Mouse (Mus musculus) embryonic facial prominence, embryonic 14.5 days (tissue): ENCODE data around the gene Ctns. TPM values are rescaled to one million over a fixed set of nuclear protein-coding genes. Genes with fewer than 3 reads are reported as not detected.
A peak's percentile ranks its signal among the peaks of the same experiment; 100 is the strongest.

ENCODE experiments used
- ATAC-seq: fragments of 200-750 bp; cut with Nextera tagmentation; 2 replicates; pipeline ENCODE4 v1.8.0; 2017; ENCODE audit warnings: low read depth, moderate number of reproducible peaks, moderate TSS enrichment
- DNase-seq: peaks from one replicate; pipeline ENCODE4 v3.0.0-alpha.2; 2015; ENCODE audit warnings: low spot score
- H3K27ac ChIP-seq: fragments of 300-500 bp; sonication (generic); replicated peaks from 2 replicates; pipeline ENCODE4 v1.5.1; 2014; ENCODE audit warnings: low read depth, mild to moderate bottlenecking, low read length, moderate library complexity
- H3K27me3 ChIP-seq: fragments of 300-500 bp; sonication (generic); replicated peaks from 2 replicates; pipeline ENCODE4 v1.6.1; 2014; ENCODE audit warnings: low read length; ENCODE audit not compliant: control insufficient read depth, insufficient read depth
- H3K36me3 ChIP-seq: fragments of 300-500 bp; sonication (generic); 2 replicates; pipeline ENCODE4 v1.6.1; 2014; ENCODE audit warnings: low read length, mixed read lengths; ENCODE audit not compliant: control insufficient read depth, insufficient read depth
- H3K4me1 ChIP-seq: fragments of 300-500 bp; sonication (generic); 2 replicates; pipeline ENCODE4 v1.6.1; 2014; ENCODE audit warnings: antibody characterized with exemption, low read length; ENCODE audit not compliant: control insufficient read depth, insufficient read depth
- H3K4me2 ChIP-seq: fragments of 300-500 bp; sonication (generic); 2 replicates; pipeline ENCODE4 v1.6.1; 2014; ENCODE audit warnings: low read depth, mild to moderate bottlenecking, low read length, moderate library complexity, mixed read lengths
- H3K4me3 ChIP-seq: fragments of 300-500 bp; sonication (generic); 2 replicates; pipeline ENCODE4 v1.5.1; 2014; ENCODE audit warnings: low read depth, mild to moderate bottlenecking, low read length
- H3K9ac ChIP-seq: fragments of 300-500 bp; sonication (generic); 2 replicates; pipeline ENCODE4 v1.6.1; 2014; ENCODE audit warnings: low read depth, mild to moderate bottlenecking, low read length, moderate library complexity, mixed read lengths
- H3K9me3 ChIP-seq: fragments of 300-500 bp; sonication (generic); 2 replicates; pipeline ENCODE4 v1.6.1; 2016; ENCODE audit warnings: low read length; ENCODE audit not compliant: control insufficient read depth
- WGBS: fragments of 180-500 bp; shearing (Covaris S2); extraction: QIAGEN DNeasy Blood & Tissue Kit; methylation state at CpG from one replicate; pipeline ENCODE4 v1.1.7; 2014; 5-methylcytosine and 5-hydroxymethylcytosine counted together
- polyA plus RNA-seq: library from polyadenylated mRNA; unstranded; fragments of >200 nt; fragmentation: Nextera tagmentation; extraction: Ambion mirVana; gene quantifications from 2 replicates; pipeline ENCODE4 v1.2.1, GENCODE M21; 2014

Ctns gene
- polyA plus RNA-seq, 1 experiment from 2014 or later: 18.8 TPM

- Histone ChIP-seq H3K36me3 (no peaks in the 10 kb centered on the region), H3K27ac (no peak overlapping the region), H3K9me3 (no peaks in the 10 kb centered on the region), H3K4me3 (no peak overlapping the region), H3K4me1 (no peaks in the 10 kb centered on the region), H3K4me2 (no peak overlapping the region), H3K9ac (no peak overlapping the region), H3K27me3 (no peaks in the 10 kb centered on the region)
- DNase-seq: no peak
- ATAC-seq: no peak
- 84% methylated on average over 8 of the region's 8 CpGs for WGBS
These were observed 5.1 kb upstream of the Ctns start for GRCm38 (mm10) chr11:73203895-73204294.

- no peak for DNase-seq
- Histone ChIP-seq H3K27ac (no peak overlapping the region), H3K36me3 (no peaks in the 10 kb centered on the region), H3K4me1 (0 out of 2 replicates have a peak, but pooled peaks cover 3% of the 10 kb centered on the region), H3K9me3 (no peaks in the 10 kb centered on the region), H3K9ac (no peak overlapping the region), H3K4me2 (no peak overlapping the region), H3K27me3 (no peaks in the 10 kb centered on the region), H3K4me3 (no peak overlapping the region)
- no peak for ATAC-seq
- 32% methylated on average over 4 of the region's 4 CpGs for WGBS
These were observed 2.8 kb upstream of the Ctns start for GRCm38 (mm10) chr11:73201597-73201996.

GRCm38 (mm10) chr11:73201021-73201420 lies 2.2 kb upstream of the Ctns start:
- 47% methylated on average over 2 of the region's 2 CpGs for WGBS
- Histone ChIP-seq H3K27ac (no peak overlapping the region), H3K4me3 (no peak overlapping the region), H3K27me3 (no peaks in the 10 kb centered on the region), H3K36me3 (no peaks in the 10 kb centered on the region), H3K9ac (no peak overlapping the region), H3K4me1 (0 out of 2 replicates have a peak, but pooled peaks cover 3% of the 10 kb centered on the region), H3K9me3 (no peaks in the 10 kb centered on the region), H3K4me2 (no peak overlapping the region)
- ATAC-seq (no peak), DNase-seq (no peak)

- Histone ChIP-seq H3K36me3 (no peaks in the 10 kb centered on the region), H3K4me3 (peak overlapping the region; percentile 73), H3K4me1 (0 out of 2 replicates have a peak, but pooled peaks cover 3% of the 10 kb centered on the region), H3K9ac (peak overlapping the region; percentile 74), H3K27ac (no peak overlapping the region), H3K9me3 (no peaks in the 10 kb centered on the region), H3K4me2 (peak overlapping the region; percentile 96), H3K27me3 (no peaks in the 10 kb centered on the region)
- 6% methylated on average over 12 of the region's 12 CpGs for WGBS
- no peak for ATAC-seq
- no peak for DNase-seq
These were observed 1.0 kb upstream of the Ctns start for GRCm38 (mm10) chr11:73199879-73200278.

- Histone ChIP-seq H3K36me3 (0 out of 2 replicates have a peak, but pooled peaks cover 3% of the 10 kb centered on the region), H3K27me3 (no peaks in the 10 kb centered on the region), H3K9ac (peak within 1 kb of the TSS; percentile 83), H3K4me1 (0 out of 2 replicates have a peak, but pooled peaks cover 3% of the 10 kb centered on the region), H3K4me3 (peak within 1 kb of the TSS; percentile 73), H3K9me3 (no peaks in the 10 kb centered on the region), H3K4me2 (peak within 1 kb of the TSS; percentile 96), H3K27ac (no peak within 1 kb of the TSS)
- ATAC-seq (peak; percentile 98), DNase-seq (peak; percentile 96)
- WGBS: 0% methylated on average over 31 of the region's 32 CpGs
These were observed 429 bp upstream of the Ctns start, which contains the start of gene Shpk for GRCm38 (mm10) chr11:73199230-73199712. Gene Shpk, plus strand, starts transcription at chr11:73199460.

GRCm38 (mm10) chr11:73198190-73198589 lies 652 bp downstream of the Ctns start:
- WGBS: 0% methylated on average over 1 of the region's 1 CpGs
- Histone ChIP-seq H3K9ac (peak overlapping the region; percentile 83), H3K36me3 (0 out of 2 replicates have a peak, but pooled peaks cover 5% of the 10 kb centered on the region), H3K4me1 (0 out of 2 replicates have a peak, but pooled peaks cover 3% of the 10 kb centered on the region), H3K4me3 (peak overlapping the region; percentile 73), H3K9me3 (no peaks in the 10 kb centered on the region), H3K27me3 (no peaks in the 10 kb centered on the region), H3K27ac (no peak overlapping the region), H3K4me2 (peak overlapping the region; percentile 96)
- DNase-seq (no peak), ATAC-seq (no peak)

GRCm38 (mm10) chr11:73194444-73194843 lies 4.4 kb downstream of the Ctns start:
- Histone ChIP-seq H3K4me2 (no peak overlapping the region), H3K9me3 (no peaks in the 10 kb centered on the region), H3K27me3 (no peaks in the 10 kb centered on the region), H3K36me3 (peaks cover 34% of the 10 kb centered on the region), H3K4me3 (no peak overlapping the region), H3K4me1 (0 out of 2 replicates have a peak, but pooled peaks cover 3% of the 10 kb centered on the region), H3K9ac (no peak overlapping the region), H3K27ac (no peak overlapping the region)
- ATAC-seq: no peak
- 73% methylated on average over 2 of the region's 2 CpGs for WGBS
- no peak for DNase-seq

GRCm38 (mm10) chr11:73193047-73193446 lies 5.8 kb downstream of the Ctns start:
- H3K36me3 ChIP-seq: peaks cover 44% of the 10 kb centered on the region
- ATAC-seq (no peak), DNase-seq (no peak)
- H3K27ac ChIP-seq: no peak overlapping the region
- no peak overlapping the region for H3K9ac ChIP-seq
- no peaks in the 10 kb centered on the region for H3K27me3 ChIP-seq
- no peaks in the 10 kb centered on the region for H3K9me3 ChIP-seq
- H3K4me2 ChIP-seq: no peak overlapping the region
- H3K4me3 ChIP-seq: no peak overlapping the region
- H3K4me1 ChIP-seq: no peaks in the 10 kb centered on the region
- 67% methylated on average over 6 of the region's 6 CpGs for WGBS

- DNase-seq: no peak
- 90% methylated on average over 6 of the region's 6 CpGs for WGBS
- Histone ChIP-seq H3K27me3 (no peaks in the 10 kb centered on the region), H3K9me3 (no peaks in the 10 kb centered on the region), H3K36me3 (peaks cover 70% of the 10 kb centered on the region), H3K9ac (no peak overlapping the region), H3K4me2 (no peak overlapping the region), H3K27ac (no peak overlapping the region), H3K4me1 (no peaks in the 10 kb centered on the region), H3K4me3 (no peak overlapping the region)
- ATAC-seq: no peak
These were observed 11.6 kb downstream of the Ctns start for GRCm38 (mm10) chr11:73187231-73187630.
